Mouse (Mus musculus) bone marrow macrophage, adult 2 months (primary cell): ENCODE results near the gene Col5a1.

Source experiments
- CTCF ChIP-seq: IDR thresholded peaks from 2 replicates; pipeline ENCODE4 v1.5.1; 2012; ENCODE audit warnings: low read depth, mild to moderate bottlenecking, low read length, moderate library complexity
- POLR2A ChIP-seq: IDR thresholded peaks from 2 replicates; pipeline ENCODE4 v1.6.1; 2012; ENCODE audit warnings: mild to moderate bottlenecking, low read depth, low read length, borderline replicate concordance

- TF ChIP-seq CTCF, result no peak
- TF ChIP-seq POLR2A, result no peak
These were observed 182.3 kb downstream of the Col5a1 start for GRCm38 (mm10) chr2:28068537-28068878.
